Mouse (Mus musculus) ES-E14 (cell line): ENCODE measurements around the gene Kdf1.

ENCODE experiments used
- CHD2 ChIP-seq: IDR thresholded peaks from 2 replicates; pipeline ENCODE4 v1.6.1; 2014; ENCODE audit warnings: mild to moderate bottlenecking, low read depth, low read length, inconsistent platforms
- HCFC1 ChIP-seq: IDR thresholded peaks from 2 replicates; pipeline ENCODE4 v1.6.1; 2012; ENCODE audit warnings: low read length, inconsistent platforms, borderline replicate concordance; ENCODE audit not compliant: insufficient read depth
- MAFK ChIP-seq: IDR thresholded peaks from 2 replicates; pipeline ENCODE4 v1.6.1; 2014; ENCODE audit warnings: mild to moderate bottlenecking, low read depth, low read length, inconsistent platforms; ENCODE audit not compliant: insufficient read depth

DNA sequence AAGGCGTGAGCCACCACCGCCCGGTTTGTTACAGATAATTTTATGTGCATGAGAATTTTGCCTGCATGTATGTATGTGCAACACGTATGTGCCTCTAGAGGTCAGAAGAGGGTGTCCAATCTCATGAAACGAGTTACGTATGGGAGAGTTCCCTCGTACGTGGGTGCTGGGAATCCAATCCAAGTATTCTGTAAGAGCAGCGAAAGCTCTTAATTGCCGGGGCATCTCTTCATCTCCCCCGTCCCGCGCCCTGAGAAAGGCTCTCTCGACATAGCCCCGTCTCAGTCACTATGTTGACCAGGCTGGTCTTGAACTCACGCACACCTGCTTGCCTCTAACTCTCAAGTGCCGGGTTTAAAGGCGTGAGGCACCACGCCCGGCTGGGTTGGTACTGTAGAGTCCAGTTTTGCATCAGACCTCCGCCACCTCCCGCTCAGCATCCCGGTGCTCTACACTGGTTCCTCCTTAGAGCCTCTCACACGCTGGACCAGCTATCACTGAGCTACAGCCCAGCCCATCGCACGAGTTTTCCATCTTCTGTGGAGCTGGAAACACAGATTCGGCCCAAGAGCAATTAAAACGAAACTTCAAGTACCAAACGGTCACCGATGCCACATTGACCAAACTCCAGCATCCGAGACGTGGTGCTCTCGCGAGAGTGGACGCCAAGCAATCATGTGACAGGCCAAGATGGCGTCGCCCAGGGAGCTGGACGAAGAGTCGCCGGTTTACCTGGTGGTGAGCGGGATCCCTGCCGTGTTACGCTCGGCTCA is 55.5 kb downstream of the Kdf1 start, which contains the start of gene Gpatch3:
- TF ChIP-seq CHD2 = peak; percentile 99
- TF ChIP-seq MAFK = no peak
- TF ChIP-seq HCFC1 = peak; percentile 89
